Mouse (Mus musculus) cerebellum, adult 2 months (tissue): ENCODE data around the gene Lpar5. TPM values are rescaled to one million over a fixed set of nuclear protein-coding genes. Genes with fewer than 3 reads are reported as not detected.

Experiments used
- DNase-seq, 2 experiments: peaks; one replicate each; pipeline ENCODE4 v3.0.0; 2021
- H3K27ac ChIP-seq: fragments of 200-500 bp; 2 replicates; pipeline ENCODE4 v1.5.1; 2012; ENCODE audit warnings: low read length, control low read depth, inconsistent platforms; ENCODE audit not compliant: insufficient read depth
- H3K27me3 ChIP-seq: fragments of 200-500 bp; 2 replicates; pipeline ENCODE4 v1.6.1; 2012; ENCODE audit warnings: inconsistent platforms, mild to moderate bottlenecking, low read length, moderate library complexity; ENCODE audit not compliant: control insufficient read depth, insufficient read depth
- H3K4me1 ChIP-seq: fragments of 200-500 bp; 2 replicates; pipeline ENCODE4 v1.6.1; 2011; ENCODE audit warnings: low read length; ENCODE audit not compliant: control insufficient read depth, insufficient read depth
- H3K4me3 ChIP-seq: fragments of 200-500 bp; replicated peaks from 2 replicates; pipeline ENCODE3; 2011; ENCODE audit warnings: mild to moderate bottlenecking, low read depth, low read length, control low read depth; ENCODE audit not compliant: insufficient read depth
- CTCF ChIP-seq: fragments of 200-500 bp; IDR thresholded peaks from 2 replicates; pipeline ENCODE4 v1.5.1; 2011; ENCODE audit warnings: low read depth, mild to moderate bottlenecking, control low read depth, low read length, moderate library complexity, borderline replicate concordance; ENCODE audit not compliant: insufficient read depth
- POLR2A ChIP-seq: fragments of 200-500 bp; IDR thresholded peaks from 2 replicates; pipeline ENCODE4 v1.6.1; 2011; ENCODE audit warnings: low read length, control low read depth, borderline replicate concordance; ENCODE audit not compliant: insufficient read depth
- WGBS: fragments of 180-500 bp; shearing (Covaris S2); methylation state at CpG from one replicate; pipeline ENCODE4 v1.1.7; 2018; 5-methylcytosine and 5-hydroxymethylcytosine counted together
- polyA plus RNA-seq: library from polyadenylated mRNA; depleted of rRNA; stranded (reverse); fragments of >200 nt; gene quantifications from 2 replicates; pipeline ENCODE4 v1.2.3, GENCODE M21; 2012

Gene Lpar5
- polyA plus RNA-seq, 1 experiment, result 0.84 TPM

GRCm38 (mm10) chr6:125096279-125096596, 28.5 kb downstream of the Lpar5 start:
- 0% methylated on average over 24 of the region's 32 CpGs for WGBS
- peak overlapping the region; percentile 92 for H3K27ac ChIP-seq
- H3K27me3 ChIP-seq, result no peaks in the 10 kb centered on the region
- H3K4me3 ChIP-seq, result peak overlapping the region; percentile 77
- DNase-seq, result no peak
- peaks cover 15% of the 10 kb centered on the region for H3K4me1 ChIP-seq
- TF ChIP-seq CTCF, result no peak
- TF ChIP-seq POLR2A, result no peak

- DNase-seq, result peak; percentile 67 to 70
- Histone ChIP-seq H3K4me3 (peak overlapping the region; percentile 77), H3K27me3 (no peaks in the 10 kb centered on the region), H3K4me1 (peaks cover 15% of the 10 kb centered on the region), H3K27ac (peak overlapping the region; percentile 55)
- TF ChIP-seq CTCF, result no peak
- TF ChIP-seq POLR2A, result no peak
- WGBS, result 2% methylated on average over 37 of the region's 44 CpGs
Measured at GRCm38 (mm10) chr6:125096597-125097345, 29.1 kb downstream of the Lpar5 start.

GRCm38 (mm10) chr6:125097346-125097689, 29.6 kb downstream of the Lpar5 start:
- no peak for TF ChIP-seq CTCF
- no peak for TF ChIP-seq POLR2A
- peak in 1 of 2 experiments; percentile 56 for DNase-seq
- Histone ChIP-seq H3K4me1 (peaks cover 15% of the 10 kb centered on the region), H3K27me3 (no peaks in the 10 kb centered on the region), H3K27ac (peak overlapping the region; percentile 55), H3K4me3 (peak overlapping the region; percentile 77)
- 1% methylated on average over 12 of the region's 12 CpGs for WGBS

GRCm38 (mm10) chr6:125097951-125098350, 30.2 kb downstream of the Lpar5 start:
- Histone ChIP-seq H3K4me1 (peaks cover 15% of the 10 kb centered on the region), H3K27me3 (no peaks in the 10 kb centered on the region), H3K4me3 (peak overlapping the region; percentile 77), H3K27ac (peak overlapping the region; percentile 55; the same call in 1 of the 2 replicates)
- no peak for TF ChIP-seq CTCF
- no peak for TF ChIP-seq POLR2A
- under 1% methylated on average over 8 of the region's 8 CpGs for WGBS
- DNase-seq, result no peak

- no peak; the same call in 1 of the 2 replicates for TF ChIP-seq POLR2A
- no peak for TF ChIP-seq CTCF
- peak overlapping the region; percentile 55 for H3K27ac ChIP-seq
- H3K27me3 ChIP-seq, result no peaks in the 10 kb centered on the region
- H3K4me3 ChIP-seq, result peak overlapping the region; percentile 77
- 4% methylated on average over 3 of the region's 3 CpGs for WGBS
- peak; percentile 54 to 60 for DNase-seq
- peaks cover 15% of the 10 kb centered on the region for H3K4me1 ChIP-seq
Measured at GRCm38 (mm10) chr6:125098513-125098912, 30.8 kb downstream of the Lpar5 start.

- Histone ChIP-seq H3K27me3 (no peaks in the 10 kb centered on the region), H3K4me1 (peaks cover 15% of the 10 kb centered on the region), H3K4me3 (peak overlapping the region; percentile 38), H3K27ac (peak overlapping the region; percentile 66)
- WGBS, result 5% methylated on average over 5 of the region's 5 CpGs
- DNase-seq, result peak; percentile 53 to 57
- TF ChIP-seq CTCF (no peak), POLR2A (no peak)
Measured at GRCm38 (mm10) chr6:125099421-125099971, 31.8 kb downstream of the Lpar5 start.

GRCm38 (mm10) chr6:125101444-125101843, 33.7 kb downstream of the Lpar5 start:
- no peak overlapping the region for H3K27ac ChIP-seq
- H3K27me3 ChIP-seq, result no peaks in the 10 kb centered on the region
- no peak overlapping the region for H3K4me3 ChIP-seq
- TF ChIP-seq CTCF (no peak), POLR2A (no peak)
- peaks cover 15% of the 10 kb centered on the region for H3K4me1 ChIP-seq
- 79% methylated on average over 9 of the region's 9 CpGs for WGBS
- no peak for DNase-seq

- H3K4me1 ChIP-seq, result peaks cover 5% of the 10 kb centered on the region
- WGBS, result 69% methylated on average over 4 of the region's 4 CpGs
- no peak overlapping the region for H3K27ac ChIP-seq
- TF ChIP-seq CTCF (no peak), POLR2A (no peak)
- DNase-seq, result no peak
- no peak overlapping the region for H3K4me3 ChIP-seq
- H3K27me3 ChIP-seq, result no peaks in the 10 kb centered on the region
Measured at GRCm38 (mm10) chr6:125104223-125104622, 36.5 kb downstream of the Lpar5 start.
